Mouse (Mus musculus) embryonic fibroblast, embryonic 13.5 days (primary cell): ENCODE measurements around the gene Tiam1. TPM values are rescaled to one million over a fixed set of nuclear protein-coding genes. Genes with fewer than 3 reads are reported as not detected.

Source experiments
- H3K27ac ChIP-seq: 2 replicates; pipeline ENCODE4 v1.5.1; 2012; ENCODE audit warnings: low read length, control low read depth, inconsistent platforms; ENCODE audit not compliant: insufficient read depth
- H3K4me1 ChIP-seq: 2 replicates; pipeline ENCODE4 v1.6.1; 2011; ENCODE audit warnings: low read length; ENCODE audit not compliant: control insufficient read depth, insufficient read depth
- H3K4me3 ChIP-seq: 2 replicates; pipeline ENCODE4 v1.5.1; 2011; ENCODE audit warnings: mild to moderate bottlenecking, control low read depth, low read length; ENCODE audit not compliant: insufficient read depth
- CTCF ChIP-seq: IDR thresholded peaks from 2 replicates; pipeline ENCODE4 v1.5.1; 2011; ENCODE audit warnings: mild to moderate bottlenecking, control low read depth, low read length, moderate library complexity, borderline replicate concordance; ENCODE audit not compliant: insufficient read depth
- POLR2A ChIP-seq: IDR thresholded peaks from 2 replicates; pipeline ENCODE4 v1.6.1; 2011; ENCODE audit warnings: low read depth, mild to moderate bottlenecking, control low read depth, low read length, moderate library complexity
- polyA plus RNA-seq: library from polyadenylated mRNA; stranded (reverse); fragments of >200 nt; gene quantifications from 2 replicates; pipeline ENCODE4 v1.2.4, GENCODE M21; 2011; ENCODE audit warnings: low read depth; ENCODE audit not compliant: missing spikeins, insufficient read length

Tiam1 gene
- polyA plus RNA-seq, 1 experiment = 17.8 TPM

GRCm38 (mm10) chr16:89896885-89897546, 246.6 kb downstream of the Tiam1 start:
- H3K27ac ChIP-seq = no peak overlapping the region
- no peak for TF ChIP-seq CTCF
- no peak for TF ChIP-seq POLR2A
- H3K4me3 ChIP-seq = no peak overlapping the region
- no peaks in the 10 kb centered on the region; the same call in 1 of the 2 replicates for H3K4me1 ChIP-seq

- TF ChIP-seq CTCF = peak; percentile 23; the same call in 1 of the 2 replicates
- TF ChIP-seq POLR2A = no peak
- Histone ChIP-seq H3K27ac (no peak overlapping the region), H3K4me1 (no peaks in the 10 kb centered on the region; the same call in 1 of the 2 replicates), H3K4me3 (no peak overlapping the region)
These were observed 247.2 kb downstream of the Tiam1 start for GRCm38 (mm10) chr16:89896392-89896791.

GRCm38 (mm10) chr16:89895283-89895682, 248.3 kb downstream of the Tiam1 start:
- Histone ChIP-seq H3K27ac (no peak overlapping the region), H3K4me3 (no peak overlapping the region), H3K4me1 (no peaks in the 10 kb centered on the region)
- TF ChIP-seq CTCF (no peak), POLR2A (no peak)

GRCm38 (mm10) chr16:89894816-89895215, 248.8 kb downstream of the Tiam1 start:
- no peak for TF ChIP-seq POLR2A
- TF ChIP-seq CTCF = no peak
- no peaks in the 10 kb centered on the region for H3K4me1 ChIP-seq
- no peak overlapping the region for H3K4me3 ChIP-seq
- H3K27ac ChIP-seq = no peak overlapping the region

- H3K4me3 ChIP-seq = no peak overlapping the region
These were observed 252.9 kb downstream of the Tiam1 start for GRCm38 (mm10) chr16:89890515-89891189.

GRCm38 (mm10) chr16:89889890-89890462, 253.6 kb downstream of the Tiam1 start:
- H3K4me1 ChIP-seq = no peaks in the 10 kb centered on the region
- no peak overlapping the region for H3K27ac ChIP-seq
- TF ChIP-seq CTCF (no peak), POLR2A (no peak)
- no peak overlapping the region for H3K4me3 ChIP-seq

More at GRCm38 (mm10) chr16:89890515-89891189, 252.9 kb downstream of the Tiam1 start:
- Histone ChIP-seq H3K4me1 (no peaks in the 10 kb centered on the region), H3K27ac (no peak overlapping the region)
- TF ChIP-seq CTCF (no peak), POLR2A (no peak)

- Histone ChIP-seq H3K4me3 (no peak overlapping the region), H3K27ac (no peak overlapping the region), H3K4me1 (no peaks in the 10 kb centered on the region)
- TF ChIP-seq POLR2A = no peak
- no peak for TF ChIP-seq CTCF
These were observed 257.0 kb downstream of the Tiam1 start for GRCm38 (mm10) chr16:89886561-89886960.

GRCm38 (mm10) chr16:89885661-89886060, 257.9 kb downstream of the Tiam1 start:
- Histone ChIP-seq H3K4me1 (no peaks in the 10 kb centered on the region), H3K27ac (no peak overlapping the region), H3K4me3 (no peak overlapping the region)
- no peak for TF ChIP-seq POLR2A
- TF ChIP-seq CTCF = no peak

GRCm38 (mm10) chr16:89883897-89884296, 259.7 kb downstream of the Tiam1 start:
- TF ChIP-seq POLR2A = no peak
- TF ChIP-seq CTCF = no peak

GRCm38 (mm10) chr16:89882477-89883234, 260.9 kb downstream of the Tiam1 start:
- Histone ChIP-seq H3K4me3 (no peak overlapping the region), H3K4me1 (no peaks in the 10 kb centered on the region), H3K27ac (no peak overlapping the region)
- no peak for TF ChIP-seq POLR2A
- no peak for TF ChIP-seq CTCF

More at GRCm38 (mm10) chr16:89883897-89884296, 259.7 kb downstream of the Tiam1 start:
- Histone ChIP-seq H3K27ac (no peak overlapping the region), H3K4me1 (no peaks in the 10 kb centered on the region), H3K4me3 (no peak overlapping the region)
